Mouse (Mus musculus) C2C12 (cell line): Measurements from ENCODE around the gene Plekhm2. TPM values are rescaled to one million over a fixed set of nuclear protein-coding genes. Genes with fewer than 3 reads are reported as not detected.

ENCODE experiments used
- H3K27me3 ChIP-seq: one replicate; pipeline ENCODE4 v1.6.1; 2011; ENCODE audit not compliant: control insufficient read depth, insufficient read depth, insufficient read length
- H3K36me3 ChIP-seq: one replicate; pipeline ENCODE4 v1.6.1; 2011; ENCODE audit not compliant: control insufficient read depth, insufficient read depth
- H3K4me3 ChIP-seq: one replicate; pipeline ENCODE4 v1.5.1; 2011; ENCODE audit warnings: mild to moderate bottlenecking, control low read depth; ENCODE audit not compliant: poor library complexity, insufficient read depth, severe bottlenecking
- H3K79me2 ChIP-seq: one replicate; pipeline ENCODE4 v1.6.1; 2011; ENCODE audit not compliant: control insufficient read depth, insufficient read depth
- H3K79me3 ChIP-seq: one replicate; pipeline ENCODE4 v1.6.1; 2011; ENCODE audit warnings: low read depth, control low read depth
- H3ac ChIP-seq: one replicate; pipeline ENCODE3; 2011; ENCODE audit warnings: low read depth; ENCODE audit not compliant: control insufficient read depth, insufficient read length
- CEBPB ChIP-seq: IDR thresholded peaks from one replicate; pipeline ENCODE4 v1.6.1; 2011; ENCODE audit warnings: low read depth, mild to moderate bottlenecking, control low read depth, moderate library complexity
- CTCF ChIP-seq: IDR thresholded peaks from one replicate; pipeline ENCODE4 v1.5.1; 2011; ENCODE audit not compliant: control insufficient read depth, insufficient read depth, insufficient read length
- FOSL1 ChIP-seq: IDR thresholded peaks from one replicate; pipeline ENCODE4 v1.8.0; 2011; ENCODE audit warnings: mild to moderate bottlenecking, low read length; ENCODE audit not compliant: poor library complexity, insufficient read depth, severe bottlenecking
- MAX ChIP-seq: IDR thresholded peaks from one replicate; pipeline ENCODE4 v1.6.1; 2011; ENCODE audit warnings: mild to moderate bottlenecking, control low read depth
- MYOD1 ChIP-seq: IDR thresholded peaks from one replicate; pipeline ENCODE4 v1.6.1; 2011; ENCODE audit warnings: low read depth; ENCODE audit not compliant: control insufficient read depth, insufficient read length
- MYOG ChIP-seq: IDR thresholded peaks from one replicate; pipeline ENCODE4 v1.6.1; 2011; ENCODE audit not compliant: control insufficient read depth, insufficient read length; ENCODE audit errors: extremely low read depth
- USF1 ChIP-seq: IDR thresholded peaks from one replicate; pipeline ENCODE4 v1.6.1; 2011; ENCODE audit warnings: low read depth, mild to moderate bottlenecking, control low read depth, moderate library complexity
- polyA plus RNA-seq: library from polyadenylated mRNA; unstranded; fragments of >200 nt; fragmentation: generic; extraction: Trizol; gene quantifications from one replicate; pipeline ENCODE4 v1.2.1, GENCODE M21; 2012; ENCODE audit warnings: missing spikeins

Gene Plekhm2
- polyA plus RNA-seq, 1 experiment, result 13.1 TPM

DNA sequence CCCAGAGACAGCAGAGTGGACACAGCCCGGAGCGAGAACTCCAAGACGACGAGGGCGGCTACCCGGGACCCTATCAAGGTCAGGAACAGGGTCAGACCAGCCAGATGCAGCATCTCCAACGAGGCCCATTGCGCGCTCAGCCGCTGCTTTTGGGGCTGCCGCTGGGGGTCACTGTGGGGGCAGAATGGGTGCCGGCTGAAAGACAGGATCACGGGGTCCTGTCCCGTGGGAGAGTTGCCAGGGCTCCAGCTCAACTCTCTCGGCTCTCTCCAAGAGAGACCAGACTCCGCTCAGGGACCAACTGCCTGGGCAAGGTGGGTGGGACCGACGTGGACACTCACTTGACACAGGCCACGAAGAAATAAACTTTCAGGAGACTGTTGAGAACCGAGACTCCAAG, 47.4 kb downstream of the Plekhm2 start:
- Histone ChIP-seq H3K79me3 (no peaks in the 10 kb centered on the region), H3K4me3 (no peak overlapping the region), H3ac (no peak overlapping the region), H3K79me2 (no peaks in the 10 kb centered on the region), H3K36me3 (no peaks in the 10 kb centered on the region), H3K27me3 (no peaks in the 10 kb centered on the region)
- TF ChIP-seq CEBPB (no peak), MAX (no peak), FOSL1 (no peak), USF1 (no peak), MYOD1 (no peak), MYOG (no peak), CTCF (peak; percentile 32)

DNA sequence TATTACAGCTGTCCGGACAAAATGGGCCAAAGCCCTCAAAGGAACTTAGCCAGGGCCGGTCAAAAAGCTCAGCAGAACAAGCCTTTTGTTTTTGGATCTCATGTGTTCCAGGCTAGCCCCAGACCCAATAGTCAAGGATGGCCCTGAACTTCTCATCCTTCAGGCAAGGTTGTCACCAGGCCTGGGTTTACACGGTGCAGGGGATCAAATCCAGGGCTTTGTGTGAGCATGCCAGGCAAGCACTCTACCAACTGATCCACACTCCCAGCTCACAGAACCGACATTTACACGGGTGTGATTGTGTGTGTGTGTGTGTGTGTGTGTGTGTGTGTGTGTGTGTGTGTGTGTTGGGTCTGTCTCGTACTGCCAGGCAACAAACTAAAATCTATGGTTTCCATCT, 47.9 kb downstream of the Plekhm2 start:
- no peaks in the 10 kb centered on the region for H3K36me3 ChIP-seq
- no peak overlapping the region for H3ac ChIP-seq
- no peaks in the 10 kb centered on the region for H3K27me3 ChIP-seq
- no peaks in the 10 kb centered on the region for H3K79me2 ChIP-seq
- no peak overlapping the region for H3K4me3 ChIP-seq
- H3K79me3 ChIP-seq, result no peaks in the 10 kb centered on the region
- TF ChIP-seq MYOD1 (no peak), CTCF (no peak), MYOG (no peak)

DNA sequence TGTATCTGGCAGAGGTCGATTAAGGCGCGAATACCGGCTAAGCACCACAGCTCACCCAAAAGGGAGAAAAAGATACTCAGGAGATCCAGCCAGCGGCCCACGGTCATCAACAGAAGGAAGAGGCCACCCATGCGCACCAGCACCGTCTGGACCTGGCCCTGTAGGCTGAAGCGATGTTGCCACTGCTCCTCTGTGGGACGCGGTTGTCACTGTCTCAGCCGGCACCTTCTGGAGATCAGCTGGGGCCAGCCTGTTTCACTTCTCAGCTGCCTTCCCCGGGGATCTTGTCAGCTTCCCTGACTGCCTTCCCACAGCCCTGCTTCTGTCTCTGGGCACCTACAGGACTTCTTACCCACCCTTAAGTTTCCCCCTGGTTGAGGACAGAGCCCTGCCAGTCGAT, 49.8 kb downstream of the Plekhm2 start:
- TF ChIP-seq MYOG, result no peak
- no peak for TF ChIP-seq CEBPB
- TF ChIP-seq CTCF, result no peak
- no peak for TF ChIP-seq MAX
- no peak for TF ChIP-seq MYOD1
- TF ChIP-seq FOSL1, result no peak
- no peak for TF ChIP-seq USF1
- Histone ChIP-seq H3ac (no peak overlapping the region), H3K27me3 (no peaks in the 10 kb centered on the region), H3K79me3 (no peaks in the 10 kb centered on the region), H3K36me3 (no peaks in the 10 kb centered on the region), H3K4me3 (no peak overlapping the region), H3K79me2 (no peaks in the 10 kb centered on the region)

DNA sequence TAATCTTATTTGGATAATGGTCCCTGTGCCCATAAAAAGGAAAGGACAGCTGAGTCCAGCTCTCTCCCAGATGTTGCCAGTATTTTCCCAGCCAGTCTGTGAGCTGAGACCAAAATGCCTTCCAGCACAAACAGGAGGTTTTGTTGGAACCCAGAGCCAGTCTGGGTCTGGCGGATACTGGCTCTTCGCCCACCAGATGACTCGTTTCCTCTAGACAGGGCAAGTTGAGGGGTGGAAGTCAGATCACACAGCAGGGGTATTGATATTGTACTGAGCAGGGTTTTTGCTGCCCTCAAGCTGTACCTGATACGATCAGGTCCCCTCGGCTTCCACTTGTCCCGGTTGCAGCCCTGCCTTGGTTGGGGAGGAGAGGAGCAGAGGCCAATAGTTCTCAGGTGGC, 55.2 kb downstream of the Plekhm2 start:
- no peak overlapping the region for H3ac ChIP-seq
- no peaks in the 10 kb centered on the region for H3K36me3 ChIP-seq
- no peaks in the 10 kb centered on the region for H3K79me3 ChIP-seq
- H3K4me3 ChIP-seq, result no peak overlapping the region
- TF ChIP-seq MYOG (no peak), CEBPB (no peak), MYOD1 (no peak), FOSL1 (no peak), MAX (no peak), USF1 (no peak), CTCF (no peak)
- H3K27me3 ChIP-seq, result no peaks in the 10 kb centered on the region
- no peaks in the 10 kb centered on the region for H3K79me2 ChIP-seq

DNA sequence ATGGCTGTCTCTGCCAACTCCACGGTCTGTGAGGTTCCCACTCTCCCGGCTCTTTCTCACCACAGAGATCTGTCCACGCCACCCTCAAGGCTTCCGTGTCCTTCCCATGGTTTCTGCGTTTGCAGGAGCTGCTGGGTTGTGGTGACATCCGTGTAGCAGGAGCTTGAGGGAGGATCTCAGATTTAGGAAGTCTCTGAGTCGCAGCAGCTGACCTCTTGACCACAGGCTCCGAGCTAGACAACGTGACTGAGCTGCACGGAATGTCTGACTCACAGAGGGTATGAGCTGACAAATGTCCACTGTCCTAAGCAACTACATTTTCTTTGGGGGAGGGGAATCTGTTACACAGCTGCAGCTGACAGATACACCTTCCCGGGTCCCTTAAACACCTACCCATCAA, 58.8 kb downstream of the Plekhm2 start, which contains the start of gene Fblim1:
Fblim1 (minus strand) TSS at position 236 of the 400 bp plus-strand sequence.
- no peak within 1 kb of the TSS for H3K4me3 ChIP-seq
- H3K79me3 ChIP-seq, result no peaks in the 10 kb centered on the region
- no peaks in the 10 kb centered on the region for H3K27me3 ChIP-seq
- H3ac ChIP-seq, result peak within 1 kb of the TSS; percentile 6
- H3K79me2 ChIP-seq, result no peaks in the 10 kb centered on the region
- no peaks in the 10 kb centered on the region for H3K36me3 ChIP-seq
- TF ChIP-seq MAX, result peak; percentile 28
- TF ChIP-seq MYOG, result no peak
- peak; percentile 63 for TF ChIP-seq MYOD1
- TF ChIP-seq USF1, result peak; percentile 66
- TF ChIP-seq CEBPB, result no peak
- TF ChIP-seq CTCF, result no peak
- peak; percentile 91 for TF ChIP-seq FOSL1

DNA sequence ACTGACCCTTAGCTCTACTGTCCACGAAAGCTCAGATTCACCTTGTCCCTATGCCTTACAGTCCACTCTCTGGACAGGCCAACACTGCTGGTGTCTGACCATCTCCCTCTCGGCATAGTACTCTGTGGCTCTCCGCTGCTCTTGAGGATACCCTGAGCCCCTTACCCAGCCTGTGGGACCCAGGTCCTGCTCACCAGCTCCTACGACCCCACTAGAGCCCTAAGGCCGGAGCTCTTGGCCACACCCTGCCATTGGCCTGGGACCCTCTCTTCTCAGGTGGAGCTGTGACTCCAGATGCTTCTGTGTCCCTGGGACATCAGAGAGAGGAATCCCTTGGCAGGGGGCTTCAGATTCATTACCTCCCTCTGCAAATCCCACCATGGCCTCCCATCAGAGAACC, 59.3 kb downstream of the Plekhm2 start:
- Histone ChIP-seq H3K27me3 (no peaks in the 10 kb centered on the region), H3K79me3 (no peaks in the 10 kb centered on the region), H3K4me3 (no peak overlapping the region), H3K79me2 (no peaks in the 10 kb centered on the region), H3ac (no peak overlapping the region), H3K36me3 (no peaks in the 10 kb centered on the region)
- TF ChIP-seq FOSL1, result no peak
- no peak for TF ChIP-seq MYOG
- TF ChIP-seq USF1, result no peak
- TF ChIP-seq CEBPB, result no peak
- no peak for TF ChIP-seq MAX
- no peak for TF ChIP-seq MYOD1
- TF ChIP-seq CTCF, result no peak
